Mouse (Mus musculus) adrenal gland, postnatal 36 days (tissue): ENCODE data around the gene Ffar2. TPM values are rescaled to one million over a fixed set of nuclear protein-coding genes. Genes with fewer than 3 reads are reported as not detected.
"Not testable (repeated sequence)": the region's sequence is repeated elsewhere in the genome, so short reads cannot be mapped to it uniquely, and the experiment has no call there.

Experiments used
- DNase-seq, 2 experiments: peaks; one replicate each; pipeline ENCODE4 v3.0.0; 2021; ENCODE audit warnings: mixed read lengths in 1 of 2
- long read RNA-seq, 2 experiments: library from polyadenylated mRNA; stranded (forward); transcript quantifications; one replicate each; pipeline ENCODE4 v2.0.0; 2021; ENCODE audit warnings: borderline sequencing depth in 2 of 2
- total RNA-seq, 2 experiments: library from RNA; stranded (reverse); gene quantifications; 2 replicates each; pipeline ENCODE4 v1.2.3; 2021

Ffar2 gene
- 1 to 10 TPM; 1.7 to 2.9 TPM for total RNA-seq
- long read RNA-seq, experiment 1, partial matches to known transcripts = 0 of 1 reads
- long read RNA-seq, experiment 1, other reads (novel, unspliced or antisense) = 0 of 1 reads
- long read RNA-seq, experiment 2, partial matches to known transcripts = 0 of 1 reads
- long read RNA-seq, experiment 2, other reads (novel, unspliced or antisense) = 0 of 1 reads

- DNase-seq = no peak
Measured at GRCm38 (mm10) chr7:30823675-30824074, at the start of gene Ffar2. Ffar2 (minus strand) TSS chr7:30823775.

DNA sequence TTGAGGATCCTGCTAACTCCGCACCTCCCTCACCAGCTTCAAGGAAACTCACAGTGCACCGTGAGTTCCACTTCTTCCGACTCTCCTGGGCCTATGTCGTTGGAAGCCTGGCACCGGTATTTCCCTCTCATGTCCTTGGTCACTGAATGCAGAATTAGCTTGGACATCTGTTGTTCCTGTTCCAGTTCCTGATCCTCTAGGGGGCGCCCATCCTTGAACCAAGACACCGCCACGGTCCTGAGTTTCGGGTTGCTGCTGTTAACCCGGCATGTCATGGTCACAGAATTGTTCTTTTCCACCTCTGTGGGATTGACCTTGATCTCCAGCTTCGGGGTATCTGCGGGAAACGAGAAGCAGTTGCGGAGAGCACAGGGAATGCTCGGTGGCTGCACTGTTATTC is 49.5 kb upstream of the Ffar2 start:
- DNase-seq = peak; percentile 81 to 87

- DNase-seq = no peak
Measured at GRCm38 (mm10) chr7:30863386-30863785, 39.8 kb upstream of the Ffar2 start.

DNA sequence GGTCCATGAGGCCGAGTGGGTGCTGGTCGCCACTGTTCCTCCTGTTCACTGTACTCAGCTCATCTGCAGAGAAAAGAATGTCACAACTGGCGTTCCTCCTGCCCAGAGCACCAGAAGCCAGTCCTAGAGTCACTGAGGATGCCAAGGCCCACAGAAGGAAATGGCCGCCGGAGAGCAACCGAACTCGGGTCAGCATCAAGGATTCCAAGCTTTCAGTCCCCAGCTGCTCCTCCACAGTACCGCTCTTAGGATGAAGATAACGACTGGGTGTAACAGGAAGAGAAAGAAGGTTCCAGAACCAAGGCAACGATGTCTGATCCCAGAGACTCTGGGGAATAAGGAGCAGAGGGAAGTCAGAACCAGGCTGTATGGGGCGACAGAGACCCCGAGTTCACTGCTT is 37.9 kb upstream of the Ffar2 start, which contains the start of gene Ffar1:
Gene Ffar1, minus strand, starts transcription at position 101 of the 400 bp plus-strand sequence.
- no peak for DNase-seq

DNA sequence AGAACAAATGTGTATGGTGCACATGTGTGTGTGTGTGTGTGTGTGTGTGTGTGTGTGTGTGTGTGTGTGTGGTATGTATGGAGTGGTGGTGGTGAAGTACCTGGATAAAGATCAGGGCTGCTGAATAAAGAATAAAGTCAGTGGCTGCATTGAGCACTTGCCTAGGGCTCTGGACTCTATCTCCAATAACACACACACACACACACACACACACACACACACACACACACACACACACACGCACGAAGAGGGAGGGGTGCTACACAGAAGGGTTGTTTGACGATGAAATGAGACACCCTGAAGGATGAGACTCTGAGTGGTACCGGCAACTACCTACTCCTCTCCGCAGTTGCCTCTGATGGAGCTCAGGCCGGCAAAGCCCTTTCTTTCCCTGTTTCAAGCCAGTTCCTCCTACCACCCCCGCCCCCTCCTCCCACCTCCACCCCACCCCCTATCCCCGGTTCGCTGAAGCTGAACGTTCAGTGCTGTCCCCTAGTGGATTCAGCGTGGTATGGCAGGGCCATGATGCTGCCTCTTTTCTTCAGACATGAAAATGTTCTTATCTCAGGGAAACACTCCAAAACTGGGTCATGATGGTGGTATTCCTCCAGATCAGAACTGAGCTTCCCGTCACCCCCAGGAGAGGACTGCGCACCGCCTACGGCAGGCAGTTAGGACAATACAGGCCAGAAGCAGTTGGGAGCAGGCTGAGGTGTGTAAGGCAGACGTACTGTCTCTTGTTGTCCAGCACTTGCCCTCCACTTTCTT is 36.2 kb upstream of the Ffar2 start:
- DNase-seq = peak; percentile 53 to 61

DNA sequence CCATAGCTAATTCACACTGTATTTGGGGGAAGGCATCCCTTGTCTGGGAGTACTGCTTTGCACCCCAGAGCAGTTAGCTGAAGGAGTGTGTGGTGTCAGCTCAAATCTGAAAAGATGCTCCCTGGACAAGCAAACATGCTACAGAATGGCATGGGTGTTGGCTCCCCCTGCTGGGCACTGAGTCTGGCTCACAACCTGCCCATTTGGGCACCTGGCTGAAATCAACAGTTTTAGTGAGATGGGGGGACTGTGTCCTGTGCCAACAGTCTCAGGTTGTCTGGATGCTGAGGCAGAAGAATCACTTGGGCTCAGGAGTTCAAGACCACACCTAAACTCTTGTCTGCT is 35.7 kb upstream of the Ffar2 start:
- peak; percentile 82 to 88 for DNase-seq

DNA sequence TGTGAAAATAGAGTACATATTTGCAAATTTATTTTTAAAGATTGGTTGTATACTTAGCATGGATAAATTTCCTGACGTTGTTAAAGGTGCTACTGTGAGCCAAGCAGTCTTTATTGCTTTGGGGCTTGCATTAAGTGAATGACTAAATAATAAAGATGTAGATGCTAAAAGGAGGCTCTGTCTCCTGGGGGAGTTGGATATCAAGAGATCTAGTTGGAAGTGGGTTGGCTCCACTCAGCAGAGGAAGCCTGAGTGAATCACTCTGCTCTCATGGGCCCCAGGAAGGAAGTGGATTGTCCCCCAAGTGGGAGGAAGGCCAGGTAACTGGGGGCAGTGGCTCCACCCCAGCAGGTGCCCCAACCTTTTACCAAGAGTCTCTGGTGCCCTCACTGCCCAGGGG is 34.2 kb upstream of the Ffar2 start:
- DNase-seq = no peak

DNA sequence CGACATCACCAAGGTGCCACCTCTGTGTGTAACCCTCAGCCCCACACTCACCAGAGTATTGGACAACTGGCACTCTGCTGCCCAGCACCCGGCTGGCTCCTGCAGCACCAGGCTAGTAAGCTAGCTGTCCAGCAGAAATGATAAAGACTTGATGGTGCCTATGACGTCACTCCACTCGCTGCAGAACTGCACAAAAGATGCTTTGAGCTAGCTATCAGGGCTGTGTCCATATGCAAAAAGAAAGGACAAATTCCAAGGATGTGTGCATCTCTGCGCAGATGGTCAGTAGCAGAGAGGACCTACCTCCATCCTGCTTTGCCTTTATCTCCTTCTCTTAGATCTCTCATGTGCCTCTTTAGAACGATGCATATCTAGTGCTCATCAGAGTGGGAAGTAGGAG is 32.5 kb upstream of the Ffar2 start, which contains the start of gene Ffar3:
Gene Ffar3, minus strand, starts transcription at position 101 of the 400 bp plus-strand sequence.
- no peak for DNase-seq

DNA sequence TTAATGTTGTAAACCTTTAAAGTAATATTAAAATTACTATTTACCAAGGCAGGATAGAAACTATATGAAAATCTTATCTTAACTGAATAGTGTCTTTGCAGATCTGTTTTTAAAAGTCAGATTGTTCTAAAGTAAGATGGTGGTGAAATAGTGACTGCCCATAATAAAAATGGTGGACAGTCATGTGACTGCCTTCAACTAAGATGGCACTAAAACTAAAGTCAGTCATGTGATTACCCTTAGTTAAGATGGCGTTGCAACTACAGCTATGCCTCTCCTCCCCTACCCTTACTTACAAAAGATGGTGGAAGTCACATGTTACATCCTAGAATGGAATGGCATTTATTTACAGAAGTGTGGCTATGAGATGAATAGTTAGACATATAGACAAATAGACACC is 27.8 kb upstream of the Ffar2 start:
- no peak for DNase-seq

- peak; percentile 18 to 28 for DNase-seq
Measured at GRCm38 (mm10) chr7:30847934-30848333, 24.4 kb upstream of the Ffar2 start.

DNA sequence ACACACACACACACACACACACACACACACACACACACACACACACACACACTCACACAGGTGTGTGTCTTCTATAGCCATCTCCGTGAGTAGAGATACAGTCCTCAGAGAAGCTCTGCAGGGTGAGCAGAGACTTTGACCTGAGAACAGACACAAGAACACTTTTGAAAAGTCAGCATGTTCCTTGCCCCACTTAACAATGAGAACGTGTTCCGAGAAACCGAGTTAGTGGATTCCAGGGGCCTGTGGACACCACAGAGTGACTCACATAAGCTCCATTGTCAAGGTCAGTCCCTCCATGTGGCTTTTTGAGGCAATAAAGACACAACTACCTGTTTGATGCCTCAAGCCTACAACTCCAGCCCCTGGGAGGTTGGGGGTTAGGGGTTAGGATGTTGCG is 23.8 kb upstream of the Ffar2 start:
- DNase-seq = peak; percentile 36 to 55

DNA sequence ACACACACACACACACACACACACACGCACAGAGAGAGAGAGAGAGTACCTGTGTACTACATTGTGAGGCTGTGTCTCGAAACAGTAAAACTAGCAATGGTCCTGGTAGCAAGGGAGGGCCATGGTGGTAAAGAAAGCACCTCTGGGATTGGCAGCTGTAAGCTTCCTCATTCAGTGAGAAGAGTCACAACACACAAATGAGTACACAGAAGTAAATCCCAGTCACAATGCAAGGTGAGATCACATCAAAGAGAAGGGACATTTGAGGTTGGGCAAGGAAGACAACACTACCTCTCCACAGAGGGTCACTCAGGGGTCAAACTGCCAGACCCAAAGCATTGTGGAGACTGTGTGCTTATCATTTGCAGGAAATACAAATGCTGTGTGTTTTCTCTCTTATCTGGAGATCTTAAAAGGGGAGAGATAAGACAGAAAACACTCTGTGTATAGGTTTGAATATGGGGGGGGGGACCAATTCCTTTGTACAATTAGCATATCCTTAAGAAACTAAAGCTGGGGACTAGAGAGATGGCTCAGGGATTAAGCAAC is 23.0 kb upstream of the Ffar2 start:
- DNase-seq = no peak

- no peak for DNase-seq
Measured at GRCm38 (mm10) chr7:30844676-30845297, 21.2 kb upstream of the Ffar2 start.

GRCm38 (mm10) chr7:30842092-30842491 is 18.5 kb upstream of the Ffar2 start:
- no peak for DNase-seq

GRCm38 (mm10) chr7:30841379-30841778 is 17.8 kb upstream of the Ffar2 start:
- no peak for DNase-seq

GRCm38 (mm10) chr7:30840306-30840705 is 16.7 kb upstream of the Ffar2 start:
- no peak for DNase-seq

- DNase-seq = no peak
Measured at GRCm38 (mm10) chr7:30837277-30837676, 13.7 kb upstream of the Ffar2 start.

- DNase-seq = not testable (repeated sequence)
Measured at GRCm38 (mm10) chr7:30832684-30833083, 9.1 kb upstream of the Ffar2 start.

- DNase-seq = no peak
Measured at GRCm38 (mm10) chr7:30832261-30832660, 8.7 kb upstream of the Ffar2 start.

- DNase-seq = no peak
Measured at GRCm38 (mm10) chr7:30829428-30829827, 5.9 kb upstream of the Ffar2 start.

DNA sequence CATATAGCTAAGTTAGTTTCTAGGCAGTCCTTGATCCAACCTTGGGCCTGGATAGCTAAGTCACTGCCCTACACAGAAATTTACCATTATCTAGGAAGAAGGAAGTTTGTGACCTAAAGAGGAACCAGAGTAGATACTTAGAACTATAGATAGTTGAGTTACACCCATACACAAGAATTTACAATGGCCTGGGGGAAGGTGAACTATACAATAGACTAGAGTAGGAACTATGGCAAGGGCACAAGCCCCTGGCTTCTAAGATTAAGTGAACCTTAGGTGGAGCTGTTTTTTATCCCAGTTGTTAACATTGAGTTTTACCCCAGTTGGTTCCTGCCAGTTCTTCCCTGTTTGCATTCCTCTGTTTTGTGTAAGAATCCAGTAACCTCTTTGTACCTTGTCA is 5.3 kb upstream of the Ffar2 start:
- not testable (repeated sequence) for DNase-seq

DNA sequence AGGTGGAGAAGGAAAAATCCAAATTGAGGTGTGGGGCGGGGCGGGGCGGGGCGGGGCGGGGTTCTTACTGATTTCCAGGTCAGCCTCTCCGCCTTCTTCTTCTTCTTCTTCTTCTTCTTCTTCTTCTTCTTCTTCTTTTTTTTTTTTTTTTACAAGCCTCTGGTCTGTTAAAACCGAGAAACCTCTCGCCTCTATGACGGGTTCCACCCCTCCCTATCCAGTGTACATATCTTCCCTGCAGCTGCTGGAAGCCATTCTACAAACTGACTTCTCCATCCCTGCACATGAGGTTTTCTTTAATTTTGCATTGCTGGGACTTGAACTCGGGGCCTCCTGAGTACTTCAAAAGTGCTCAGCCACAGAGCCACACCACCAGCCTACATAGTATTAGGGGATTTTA is 3.1 kb upstream of the Ffar2 start:
- DNase-seq = no peak

GRCm38 (mm10) chr7:30824306-30824705 is 731 bp upstream of the Ffar2 start:
- DNase-seq = no peak
